Mouse (Mus musculus): ENCODE measurements around the gene Foxj3. TPM values are rescaled to one million over a fixed set of nuclear protein-coding genes. Genes with fewer than 3 reads are reported as not detected.

Gene Foxj3
- polyA plus RNA-seq, 1 experiment from 2014 or later, result 27.3 TPM

DNA sequence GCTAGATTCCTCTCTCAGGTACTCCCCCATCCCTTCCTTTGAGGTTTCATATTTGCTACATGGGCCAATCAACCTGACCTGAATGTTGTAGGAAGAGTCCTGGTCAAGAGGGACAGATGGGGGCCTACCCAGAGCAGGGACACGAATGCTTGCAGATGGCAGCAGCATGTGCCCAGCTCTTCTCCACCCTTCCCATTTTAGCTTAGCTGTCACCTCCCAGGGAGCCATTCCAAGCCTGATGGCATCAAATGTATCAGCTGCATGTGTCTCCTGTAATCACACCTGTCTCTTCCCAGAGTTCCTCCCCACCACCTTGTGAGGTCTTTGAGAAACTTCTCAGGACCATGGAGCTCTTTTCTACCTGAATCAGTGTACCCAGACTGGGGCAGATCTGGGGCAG is 120.2 kb downstream of the Foxj3 start:
- Histone ChIP-seq H3K4me2 (replicated peaks) (no peak overlapping the region), H3K27me3 (no peaks in the 10 kb centered on the region; the same call in 1 of the 2 replicates), H3K36me3 (no peaks in the 10 kb centered on the region), H3K4me3 (no peak overlapping the region), H3K4me1 (no peaks in the 10 kb centered on the region), H3K27ac (no peak overlapping the region), H3K9ac (no peak overlapping the region), H3K9me3 (replicated peaks) (peaks cover 13% of the 10 kb centered on the region; the same call in 1 of the 2 replicates)
- WGBS, result 86% methylated on average over 1 of the region's 1 CpGs
- ATAC-seq (ENCODE audit: low FRiP score), result no peak

DNA sequence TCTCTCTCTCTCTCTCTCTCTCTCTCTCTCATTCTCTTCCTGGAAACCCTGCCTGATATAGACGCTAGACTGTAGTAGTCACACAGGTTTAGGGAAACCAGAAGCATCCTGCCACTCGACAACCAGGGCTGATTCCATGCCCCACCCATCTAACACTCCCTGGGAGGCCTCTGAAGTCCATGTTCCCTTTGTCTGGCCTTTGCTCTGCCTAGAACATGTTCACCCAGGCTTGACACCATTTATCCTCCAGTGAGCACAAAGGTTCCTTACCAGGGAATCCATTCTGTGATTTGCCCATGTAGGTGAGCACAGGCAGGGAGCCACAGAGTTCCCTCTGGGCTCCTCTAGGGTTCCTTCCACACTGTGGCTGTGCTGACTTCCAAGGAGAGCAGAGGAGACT is 121.4 kb downstream of the Foxj3 start:
- Histone ChIP-seq H3K4me1 (no peaks in the 10 kb centered on the region), H3K4me3 (no peak overlapping the region), H3K27me3 (no peaks in the 10 kb centered on the region; the same call in 1 of the 2 replicates), H3K4me2 (replicated peaks) (no peak overlapping the region), H3K27ac (no peak overlapping the region), H3K9me3 (replicated peaks) (peaks cover 7% of the 10 kb centered on the region; the same call in 1 of the 2 replicates), H3K9ac (no peak overlapping the region), H3K36me3 (no peaks in the 10 kb centered on the region)
- 50% methylated on average over 1 of the region's 2 CpGs for WGBS
- ATAC-seq (ENCODE audit: low FRiP score), result no peak

DNA sequence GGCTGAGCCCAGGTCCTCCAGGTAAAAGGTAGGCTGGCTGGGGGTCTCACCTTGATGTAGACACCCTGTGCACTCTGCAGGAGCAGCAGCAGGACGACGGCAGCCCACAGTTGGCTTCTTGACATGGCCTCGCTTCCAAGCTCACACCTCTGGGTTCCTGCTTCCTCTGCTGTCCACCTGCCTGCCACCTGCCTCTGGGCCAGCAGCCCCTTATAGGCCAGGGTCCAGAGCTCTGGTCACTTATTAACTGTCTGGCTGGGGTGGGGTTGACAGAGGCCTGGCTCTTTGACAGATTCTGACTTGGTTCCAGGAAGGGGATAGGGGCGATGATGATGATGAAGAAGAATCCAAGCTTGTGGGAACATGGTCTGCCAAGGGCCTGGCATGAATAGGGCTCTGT is 121.9 kb downstream of the Foxj3 start, which contains the start of gene Guca2b:
Gene Guca2b (minus strand): TSS at position 224 of the 400 bp plus-strand sequence.
- Histone ChIP-seq H3K27me3 (no peaks in the 10 kb centered on the region; the same call in 1 of the 2 replicates), H3K27ac (no peak within 1 kb of the TSS), H3K4me2 (replicated peaks) (no peak within 1 kb of the TSS), H3K9ac (no peak within 1 kb of the TSS), H3K9me3 (replicated peaks) (peaks cover 2% of the 10 kb centered on the region; the same call in 1 of the 2 replicates), H3K4me3 (no peak within 1 kb of the TSS), H3K4me1 (no peaks in the 10 kb centered on the region), H3K36me3 (no peaks in the 10 kb centered on the region)
- no peak for ATAC-seq (ENCODE audit: low FRiP score)
- 83% methylated on average over 4 of the region's 4 CpGs for WGBS

DNA sequence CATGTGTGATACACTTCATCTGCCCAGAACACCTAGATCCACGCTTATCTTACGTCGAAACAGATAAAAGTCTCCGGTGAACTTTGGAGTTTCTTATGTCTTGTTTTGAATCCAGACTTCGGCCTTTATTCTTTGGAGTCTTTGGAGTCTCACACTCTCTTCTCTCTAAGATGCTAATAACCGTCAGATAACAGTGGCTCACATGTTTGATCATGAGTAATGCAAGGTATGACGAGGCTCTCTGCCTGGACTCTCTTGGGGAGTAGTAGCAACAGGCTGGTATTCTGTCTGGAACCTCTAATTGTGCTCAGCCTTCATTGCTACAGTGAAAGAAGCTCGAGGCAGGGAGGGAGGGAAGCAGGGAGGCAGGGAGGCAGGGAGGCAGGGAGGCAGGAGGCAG is 123.2 kb downstream of the Foxj3 start:
- 83% methylated on average over 8 of the region's 8 CpGs for WGBS
- no peak overlapping the region for H3K4me2 ChIP-seq (replicated peaks)
- no peaks in the 10 kb centered on the region; the same call in 1 of the 2 replicates for H3K27me3 ChIP-seq
- no peak overlapping the region for H3K4me3 ChIP-seq
- no peak for ATAC-seq (ENCODE audit: low FRiP score)
- no peak overlapping the region for H3K9ac ChIP-seq
- H3K9me3 ChIP-seq (replicated peaks), result no peaks in the 10 kb centered on the region
- no peaks in the 10 kb centered on the region for H3K4me1 ChIP-seq
- no peak overlapping the region for H3K27ac ChIP-seq
- H3K36me3 ChIP-seq, result no peaks in the 10 kb centered on the region

DNA sequence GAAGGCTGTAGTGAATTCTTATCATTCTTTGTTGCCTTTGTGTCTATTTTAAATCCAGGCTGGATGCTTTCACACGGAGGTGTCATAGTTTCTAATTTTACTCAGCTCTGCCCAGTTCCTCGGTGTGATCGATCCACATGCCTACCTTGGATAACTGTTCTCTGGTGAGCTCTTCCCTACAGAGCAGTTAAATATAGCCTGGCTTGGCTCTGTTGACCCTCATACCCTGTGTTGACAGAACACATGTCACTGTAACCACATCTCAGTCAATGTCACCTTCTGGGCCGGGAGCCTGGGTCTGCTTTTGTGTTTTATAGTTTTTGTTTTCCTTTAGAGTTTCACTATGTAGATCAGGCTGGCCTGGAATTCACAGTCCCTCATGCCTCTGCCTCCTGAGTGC is 125.3 kb downstream of the Foxj3 start:
- ATAC-seq (ENCODE audit: low FRiP score), result no peak
- H3K27ac ChIP-seq, result no peak overlapping the region
- H3K4me1 ChIP-seq, result no peaks in the 10 kb centered on the region; the same call in 1 of the 2 replicates
- H3K9me3 ChIP-seq (replicated peaks), result no peaks in the 10 kb centered on the region
- no peak overlapping the region for H3K9ac ChIP-seq
- H3K4me2 ChIP-seq (replicated peaks), result no peak overlapping the region
- H3K36me3 ChIP-seq, result no peaks in the 10 kb centered on the region
- H3K4me3 ChIP-seq, result no peak overlapping the region
- no peaks in the 10 kb centered on the region; the same call in 1 of the 2 replicates for H3K27me3 ChIP-seq
- WGBS, result 73% methylated on average over 4 of the region's 4 CpGs

DNA sequence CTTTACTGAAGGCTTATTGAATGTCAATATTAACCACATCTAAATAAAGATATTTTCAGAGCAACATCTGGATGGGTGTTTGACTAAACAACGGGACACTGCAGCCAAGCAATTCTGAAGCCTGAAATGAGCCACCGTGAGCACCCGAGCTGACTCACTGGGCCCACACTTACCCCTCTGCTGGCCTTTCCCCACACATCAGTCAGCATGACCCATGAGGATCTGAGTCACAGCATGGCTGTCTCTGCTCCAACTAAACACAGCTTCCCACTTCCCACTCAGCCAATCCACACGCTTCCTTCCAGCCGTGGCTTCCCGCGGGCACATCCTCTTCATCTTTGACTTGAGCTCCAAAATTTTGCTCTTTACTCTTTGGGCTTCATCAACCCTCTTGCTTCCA is 126.2 kb downstream of the Foxj3 start:
- WGBS, result 90% methylated on average over 7 of the region's 7 CpGs
- H3K36me3 ChIP-seq, result no peaks in the 10 kb centered on the region
- H3K9me3 ChIP-seq (replicated peaks), result no peaks in the 10 kb centered on the region
- no peak overlapping the region for H3K9ac ChIP-seq
- H3K4me3 ChIP-seq, result no peak overlapping the region
- no peak overlapping the region for H3K27ac ChIP-seq
- ATAC-seq (ENCODE audit: low FRiP score), result no peak
- H3K27me3 ChIP-seq, result no peaks in the 10 kb centered on the region; the same call in 1 of the 2 replicates
- H3K4me2 ChIP-seq (replicated peaks), result no peak overlapping the region
- no peaks in the 10 kb centered on the region; the same call in 1 of the 2 replicates for H3K4me1 ChIP-seq

GRCm38 (mm10) chr4:119663409-119664095 is 126.7 kb downstream of the Foxj3 start:
- H3K4me3 ChIP-seq, result no peak overlapping the region
- no peaks in the 10 kb centered on the region; the same call in 1 of the 2 replicates for H3K4me1 ChIP-seq
- no peaks in the 10 kb centered on the region; the same call in 1 of the 2 replicates for H3K27me3 ChIP-seq
- no peaks in the 10 kb centered on the region for H3K36me3 ChIP-seq
- H3K27ac ChIP-seq, result no peak overlapping the region
- H3K4me2 ChIP-seq (replicated peaks), result no peak overlapping the region
- H3K9me3 ChIP-seq (replicated peaks), result no peaks in the 10 kb centered on the region
- WGBS, result 93% methylated on average over 14 of the region's 14 CpGs
- no peak for ATAC-seq (ENCODE audit: low FRiP score)
- H3K9ac ChIP-seq, result no peak overlapping the region

- Histone ChIP-seq H3K9ac (no peak overlapping the region), H3K36me3 (no peaks in the 10 kb centered on the region), H3K4me2 (replicated peaks) (no peak overlapping the region), H3K4me3 (no peak overlapping the region), H3K27me3 (no peaks in the 10 kb centered on the region), H3K27ac (no peak overlapping the region), H3K4me1 (peaks cover 6% of the 10 kb centered on the region), H3K9me3 (replicated peaks) (no peaks in the 10 kb centered on the region)
- ATAC-seq (ENCODE audit: low FRiP score), result no peak
- 88% methylated on average over 2 of the region's 2 CpGs for whole genome bisulfite sequencing
Measured at GRCm38 (mm10) chr4:119665166-119665565, 128.4 kb downstream of the Foxj3 start.

GRCm38 (mm10) chr4:119666116-119666515 is 129.3 kb downstream of the Foxj3 start:
- Histone ChIP-seq H3K27me3 (no peaks in the 10 kb centered on the region), H3K4me2 (replicated peaks) (no peak overlapping the region), H3K4me1 (peaks cover 8% of the 10 kb centered on the region), H3K27ac (no peak overlapping the region), H3K36me3 (no peaks in the 10 kb centered on the region), H3K9ac (no peak overlapping the region), H3K9me3 (replicated peaks) (no peaks in the 10 kb centered on the region), H3K4me3 (no peak overlapping the region)
- no peak for ATAC-seq (ENCODE audit: low FRiP score)
- 34% methylated on average over 8 of the region's 8 CpGs for WGBS

DNA sequence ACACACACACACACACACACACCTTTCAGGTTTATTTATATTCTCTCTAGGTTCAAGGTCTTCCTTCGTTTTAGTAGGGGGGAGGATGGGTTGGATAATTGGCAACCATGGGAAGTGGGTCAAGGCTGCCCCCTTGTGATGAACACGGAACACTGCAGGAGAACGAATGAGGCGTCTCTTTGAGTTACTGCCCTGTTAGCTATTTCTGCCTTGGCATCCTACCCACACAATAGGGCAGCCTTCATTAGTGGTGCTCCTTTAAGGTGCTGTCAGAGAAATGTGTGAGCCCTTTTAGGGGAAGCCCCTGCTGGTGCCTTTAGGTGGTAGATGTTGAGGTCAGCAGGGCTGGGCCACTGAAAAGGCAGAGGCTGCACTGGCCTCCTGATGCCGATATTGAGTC is 130.7 kb downstream of the Foxj3 start:
- no peak overlapping the region for H3K27ac ChIP-seq
- 29% methylated on average over 5 of the region's 5 CpGs for WGBS

DNA sequence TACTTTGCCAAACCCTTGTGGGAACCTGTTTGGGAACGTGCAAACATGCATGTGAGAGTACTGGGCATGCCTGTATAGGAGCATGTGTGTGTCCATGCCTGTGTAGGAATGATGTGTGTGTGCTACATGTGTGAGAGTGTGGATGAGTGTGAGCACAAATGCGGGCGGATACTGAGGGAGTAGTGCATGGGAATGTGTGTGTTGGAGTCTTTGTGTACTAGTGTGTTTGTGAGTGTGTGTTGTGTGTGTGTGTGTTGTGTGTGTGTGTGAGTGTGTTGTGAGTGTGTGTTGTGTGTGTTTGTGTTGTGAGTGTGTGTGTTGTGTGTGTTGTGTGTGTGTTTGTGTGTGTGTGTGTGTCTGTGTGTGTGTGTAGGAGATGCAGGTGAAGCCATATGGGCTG is 131.4 kb downstream of the Foxj3 start:
- 90% methylated on average over 3 of the region's 3 CpGs for WGBS
- Histone ChIP-seq H3K4me2 (replicated peaks) (no peak overlapping the region), H3K4me1 (peaks cover 8% of the 10 kb centered on the region), H3K4me3 (no peak overlapping the region), H3K9me3 (replicated peaks) (no peaks in the 10 kb centered on the region), H3K27me3 (no peaks in the 10 kb centered on the region), H3K9ac (no peak overlapping the region), H3K27ac (no peak overlapping the region), H3K36me3 (no peaks in the 10 kb centered on the region)
- ATAC-seq (ENCODE audit: low FRiP score), result no peak

More for the DNA sequence above, 130.7 kb downstream of the Foxj3 start:
- no peaks in the 10 kb centered on the region for H3K36me3 ChIP-seq
- peaks cover 8% of the 10 kb centered on the region for H3K4me1 ChIP-seq
- no peaks in the 10 kb centered on the region for H3K27me3 ChIP-seq
- H3K9ac ChIP-seq, result no peak overlapping the region
- peak; percentile 3; the same call in 1 of the 2 replicates for ATAC-seq (ENCODE audit: low FRiP score)
- no peak overlapping the region for H3K4me3 ChIP-seq
- no peak overlapping the region for H3K4me2 ChIP-seq (replicated peaks)
- no peaks in the 10 kb centered on the region for H3K9me3 ChIP-seq (replicated peaks)

- Histone ChIP-seq H3K27ac (no peak overlapping the region), H3K9ac (no peak overlapping the region), H3K27me3 (no peaks in the 10 kb centered on the region), H3K36me3 (no peaks in the 10 kb centered on the region), H3K4me3 (no peak overlapping the region), H3K4me2 (replicated peaks) (no peak overlapping the region), H3K9me3 (replicated peaks) (no peaks in the 10 kb centered on the region), H3K4me1 (peaks cover 8% of the 10 kb centered on the region)
- no peak for ATAC-seq (ENCODE audit: low FRiP score)
- 74% methylated on average over 4 of the region's 4 CpGs for whole genome bisulfite sequencing
Measured at GRCm38 (mm10) chr4:119668596-119668995, 131.8 kb downstream of the Foxj3 start.
